Mouse (Mus musculus): ENCODE measurements at regions not wholly inside any gene's neighbourhood (a gene's known extent, or its start where the extent isn't known, plus 50 kb on each side); places are given as distances from the start of the nearest gene placed in this dataset.

DNA sequence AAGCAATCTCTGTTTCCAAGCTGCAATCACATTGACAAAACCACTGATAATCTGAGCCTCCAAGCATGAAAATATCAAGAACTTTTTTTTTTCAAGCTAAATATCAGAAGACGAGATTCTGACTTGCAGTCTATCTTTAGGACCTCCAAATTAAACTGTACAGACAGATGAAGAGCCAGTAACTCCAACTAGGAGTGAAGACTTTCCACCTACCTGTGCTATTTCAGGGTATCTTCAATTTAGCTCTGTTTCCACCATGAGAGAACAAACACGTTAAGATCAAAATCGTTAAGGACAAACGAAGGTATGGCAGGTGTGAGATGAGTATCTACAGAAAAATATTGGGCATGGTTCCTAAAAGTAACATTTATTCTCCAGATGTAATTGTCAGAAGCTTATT, 82.4 kb upstream of the Pcdh9 start:
- DNase-seq (ENCODE audit: low read depth, low spot score): no peak

DNA sequence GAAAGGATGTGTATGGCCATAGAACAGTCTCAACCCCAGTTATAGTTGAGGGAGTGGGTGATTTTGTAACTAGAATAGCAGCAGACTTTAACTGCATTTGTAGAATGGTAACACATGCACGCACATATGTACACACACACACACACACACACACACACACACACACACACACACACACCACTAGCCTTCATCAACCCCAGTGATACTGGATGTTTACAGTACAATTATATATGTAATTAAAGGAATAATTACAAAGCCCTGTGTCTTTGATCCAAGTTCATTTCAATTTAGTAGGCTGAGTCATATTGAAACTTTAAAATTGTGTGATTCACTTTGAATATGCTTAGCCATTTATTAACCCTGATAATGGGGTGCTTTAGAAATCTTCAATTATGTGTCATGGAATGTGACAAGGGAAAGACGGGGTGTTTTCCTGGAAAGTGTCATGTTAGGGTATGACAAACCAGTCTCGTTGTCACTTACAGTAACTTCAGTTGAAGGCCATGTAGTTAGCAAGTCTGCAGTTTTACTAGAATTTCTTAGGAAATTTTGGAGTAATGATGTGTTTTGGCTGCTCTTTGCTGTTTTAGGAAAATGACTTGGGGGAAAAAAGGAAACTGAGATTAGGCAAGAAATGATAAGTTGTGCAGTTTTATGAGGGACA, 81.8 kb upstream of the Pcdh9 start:
- DNase-seq (ENCODE audit: low read depth, low spot score): no peak

DNA sequence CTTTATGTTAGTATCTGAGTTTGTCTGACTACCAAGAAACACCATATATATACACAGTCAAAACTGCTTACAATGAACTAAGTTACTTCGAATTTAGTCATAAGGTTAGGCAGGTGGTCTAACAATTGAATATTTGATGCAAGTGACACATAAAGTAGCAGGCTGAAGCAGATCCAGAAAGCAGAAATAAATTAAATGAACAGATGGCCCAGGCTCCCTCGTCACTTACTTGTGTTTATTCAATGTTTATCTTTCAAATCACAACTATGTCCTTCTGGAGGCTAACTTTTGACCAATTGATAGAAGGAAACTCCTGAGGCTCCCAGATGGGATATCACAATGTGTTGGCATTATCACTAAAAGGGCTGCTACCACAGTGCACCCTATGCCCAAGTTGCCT, 76.5 kb upstream of the Pcdh9 start:
- DNase-seq (ENCODE audit: low read depth, low spot score): no peak

DNA sequence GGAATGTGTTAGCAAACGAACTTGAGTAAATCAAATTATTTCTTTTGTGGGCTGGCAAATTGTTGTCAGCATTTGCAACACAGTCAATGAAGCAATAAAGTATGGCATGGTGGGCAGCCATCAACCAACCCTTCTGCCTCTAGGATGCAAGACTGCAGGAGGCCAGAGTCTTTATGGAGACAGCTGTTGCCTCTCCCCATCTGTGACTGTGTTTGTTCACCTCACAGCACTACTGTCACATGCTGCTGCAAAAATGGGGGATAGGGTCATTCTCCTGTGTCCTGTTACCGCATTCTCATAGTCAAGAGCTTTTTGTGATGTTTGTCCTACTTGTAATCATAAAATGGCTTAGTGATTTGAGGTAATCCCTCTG, 72.2 kb upstream of the Pcdh9 start:
- DNase-seq (ENCODE audit: low read depth, low spot score): peak; percentile 19

DNA sequence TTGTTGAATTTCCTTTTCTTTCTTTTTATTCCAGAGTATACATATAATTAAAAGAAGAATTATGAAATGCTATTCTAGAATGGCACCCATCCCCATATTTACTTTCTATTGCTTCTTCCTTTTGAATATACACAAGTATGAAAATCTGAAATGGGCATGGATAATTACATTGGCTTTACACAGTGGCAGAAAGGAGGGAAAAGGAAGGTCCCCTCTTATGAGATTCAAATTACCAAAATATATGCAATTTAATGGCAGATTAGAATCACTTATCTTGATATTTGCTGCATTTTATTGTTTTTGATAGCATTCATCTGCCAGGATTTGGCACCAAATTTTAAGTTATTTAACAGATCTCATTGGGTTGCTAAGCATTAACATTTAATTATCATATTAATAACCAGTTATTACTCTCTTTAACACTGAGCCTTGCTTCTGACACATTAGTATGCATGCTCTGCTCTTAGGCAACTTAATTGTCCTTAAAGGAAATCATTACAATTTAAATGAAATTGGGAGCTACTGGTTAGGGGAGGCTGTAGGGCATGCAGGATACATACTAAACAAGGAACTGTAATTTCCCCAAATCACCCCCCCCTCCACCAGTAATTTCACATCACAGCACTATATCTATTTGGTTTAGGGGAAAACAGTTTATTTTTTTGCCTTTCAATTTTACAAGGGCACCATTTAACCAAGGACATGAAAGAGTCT, 71.6 kb upstream of the Pcdh9 start:
- no peak for DNase-seq (ENCODE audit: low read depth, low spot score)

Data from mesoderm, embryonic 11.5 days (tissue).